In the genomic region with DNA sequence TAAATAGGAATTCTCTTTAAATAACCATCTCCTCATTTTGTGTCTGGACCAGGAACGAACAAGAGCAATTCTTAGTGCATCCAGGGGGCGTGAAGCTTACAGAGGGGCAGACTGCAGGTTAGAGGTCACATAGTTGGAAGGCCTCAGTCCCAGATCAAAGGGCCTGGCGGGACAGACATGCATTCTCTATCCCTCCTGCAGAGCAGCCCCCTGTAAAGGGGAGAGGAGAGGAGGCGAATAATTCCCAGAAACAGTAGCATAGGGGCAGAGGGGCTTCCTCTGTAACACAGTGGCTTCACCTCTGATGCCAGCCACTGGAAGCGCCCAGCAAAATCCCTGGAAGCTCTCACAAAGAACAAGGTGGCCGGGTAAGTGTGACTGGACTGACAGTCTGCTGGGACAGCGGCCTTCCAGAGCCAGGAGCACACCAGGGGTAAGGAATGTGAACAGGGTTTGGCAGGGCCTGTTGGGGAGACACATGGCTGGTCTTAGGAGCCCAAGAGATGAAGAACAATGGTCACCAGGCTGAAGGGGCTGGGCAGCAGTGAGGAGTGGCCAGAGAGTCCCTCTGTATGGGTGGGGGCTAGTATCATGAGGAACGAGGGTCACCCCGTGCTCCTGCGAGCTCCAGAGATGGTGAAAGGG, we compare ENCODE assay signal across 9 mouse cellular contexts. TPM values are rescaled to one million over a fixed set of nuclear protein-coding genes. Genes with fewer than 3 reads are reported as not detected.
DNase-seq lines count a peak whose midpoint lies in the region; ATAC-seq and TF ChIP-seq lines count a peak whose summit lies in the region.
"Had no signal": no experiment of that assay in that cellular context is flagged by ENCODE, and none has a peak within 500 bp of the region (broad histone marks: within the 10 kb centered on the region; RNA-seq: fewer than 3 reads in every experiment).

No protein-coding gene starts in this region.

- H3K9me3 ChIP-seq in erythroblast, embryonic 14.5 days (ENCODE audit: control insufficient read depth, low read length): no peaks in the 10 kb centered on the region
- no peaks in the 10 kb centered on the region for H3K9me3 ChIP-seq in lung, postnatal 0 days (ENCODE audit: low read length)
- no peaks in the 10 kb centered on the region for H3K9me3 ChIP-seq in limb, embryonic 10.5 days (replicated peaks)

- no peak for DNase-seq in lung, postnatal 0 days (ENCODE audit: low spot score)
- no peak for DNase-seq in lung, adult 18-20 months
- DNase-seq in limb, embryonic 10.5 days (ENCODE audit: low spot score): no peak
- no peak for DNase-seq in layer of hippocampus, adult 18-20 months (ENCODE audit: low spot score in 2 of 2)
- DNase-seq in gastrocnemius, postnatal 14 days: no peak
- DNase-seq: gastrocnemius, postnatal 10 days had no signal

- peak overlapping the region; percentile 34; the same call in 1 of the 2 replicates for H3K27ac ChIP-seq in lung, postnatal 0 days (ENCODE audit: low read length)
- H3K27ac ChIP-seq in limb, embryonic 10.5 days: peak overlapping the region; percentile 78
- peak overlapping the region; percentile 47 for H3K27ac ChIP-seq in olfactory bulb, adult 2 months (ENCODE audit: insufficient read depth, low read depth, low read length)

- H3K4me3 ChIP-seq in erythroblast, embryonic 14.5 days (replicated peaks): peak overlapping the region; percentile 26
- no peak overlapping the region for H3K4me3 ChIP-seq in lung, postnatal 0 days (ENCODE audit: low read depth, low read length)
- 0 out of 2 replicates have a peak overlapping the region, but pooled peaks have one; percentile 6 for H3K4me3 ChIP-seq in limb, embryonic 10.5 days
- no peak overlapping the region for H3K4me3 ChIP-seq in olfactory bulb, adult 2 months (ENCODE audit: insufficient read depth, low read depth, low read length)

- H3K36me3 ChIP-seq in erythroblast, embryonic 14.5 days (ENCODE audit: control insufficient read depth): peaks cover 90% of the 10 kb centered on the region
- peaks cover 30% of the 10 kb centered on the region; the same call in 1 of the 2 replicates for H3K36me3 ChIP-seq in lung, postnatal 0 days (ENCODE audit: insufficient read depth, low read length)
- peaks cover 51% of the 10 kb centered on the region for H3K36me3 ChIP-seq in limb, embryonic 10.5 days

- no peak for TF ChIP-seq CTCF in lung, postnatal 0 days (IDR thresholded peaks at IDR 0.05)
- TF ChIP-seq CTCF in olfactory bulb, adult 2 months (IDR thresholded peaks at IDR 0.05; ENCODE audit: insufficient read depth, low read depth, low read length): no peak

- intact Hi-C loops in gastrocnemius, postnatal 14 days (cut with DNase I; ENCODE audit: low total_unique reads): no loop called here

- 53% methylated on average over 10 of the region's 10 CpGs for WGBS in lung, postnatal 0 days
- WGBS in limb, embryonic 10.5 days: 28% methylated on average over 10 of the region's 10 CpGs
- 54% methylated on average over 10 of the region's 10 CpGs for WGBS in olfactory bulb, adult 2 months

- no peak for TF ChIP-seq EP300 in lung, postnatal 0 days (IDR thresholded peaks at IDR 0.05)

- TF ChIP-seq POLR2A in olfactory bulb, adult 2 months (IDR thresholded peaks at IDR 0.05; ENCODE audit: insufficient read depth, low read depth, low read length): no peak

- no peaks in the 10 kb centered on the region for H3K27me3 ChIP-seq in erythroblast, embryonic 14.5 days (ENCODE audit: control insufficient read depth)
- H3K27me3 ChIP-seq in lung, postnatal 0 days (replicated peaks; ENCODE audit: insufficient read depth, low read length): no peaks in the 10 kb centered on the region
- no peaks in the 10 kb centered on the region for H3K27me3 ChIP-seq in limb, embryonic 10.5 days (ENCODE audit: low read depth, poor library complexity, severe bottlenecking)

- ATAC-seq in erythroblast, adult 5-6 weeks (replicated peaks; ENCODE audit: low FRiP score, poor library complexity, severe bottlenecking): no peak
- no peak for ATAC-seq in lung, postnatal 0 days

- H3K4me1 ChIP-seq in erythroblast, embryonic 14.5 days (ENCODE audit: control insufficient read depth): peaks cover 92% of the 10 kb centered on the region
- H3K4me1 ChIP-seq in lung, postnatal 0 days (ENCODE audit: insufficient read depth, low read depth, low read length): peaks cover 4% of the 10 kb centered on the region; the same call in 1 of the 2 replicates
- peaks cover 53% of the 10 kb centered on the region for H3K4me1 ChIP-seq in limb, embryonic 10.5 days
- peaks cover 56% of the 10 kb centered on the region for H3K4me1 ChIP-seq in olfactory bulb, adult 2 months (ENCODE audit: control insufficient read depth, insufficient read depth, low read length)

- H3K9ac ChIP-seq in lung, postnatal 0 days (replicated peaks; ENCODE audit: low read depth): no peak overlapping the region

- no peak overlapping the region for H3K4me2 ChIP-seq in lung, postnatal 0 days (replicated peaks; ENCODE audit: low read depth, low read length)

RNA-seq across cellular contexts. Expression of a gene that starts 1.0 kb away (rescaled TPM):
- 14.5 and 18.2 TPM in 2 replicates for polyA plus RNA-seq in erythroblast, embryonic 14.5 days (2012)
- 4.2 and 4.8 TPM in 2 replicates for total RNA-seq in erythroblast, adult 5-6 weeks (2015; ENCODE audit: low replicate concordance)
- total RNA-seq in erythroblast, adult 5-6 weeks (2017; ENCODE audit: low replicate concordance): 4.3 and 7.0 TPM in 2 replicates
- 14.9 and 25.3 TPM in 2 replicates for polyA plus RNA-seq in lung, postnatal 0 days (2015; fragmentation: Nextera tagmentation; extraction: Ambion mirVana)
- polyA plus RNA-seq in limb, embryonic 10.5 days (2016; fragmentation: Nextera tagmentation; extraction: Ambion mirVana): 2.4 and 3.7 TPM in 2 replicates
- not detected in 2 replicates for polyA plus RNA-seq in olfactory bulb, adult 2 months (2012; ENCODE audit: insufficient read depth, insufficient read length, low replicate concordance, missing spikeins)
- total RNA-seq in layer of hippocampus, adult 18-20 months (2021): 1 to 10 TPM; 1.6 to 3.0 TPM
- total RNA-seq in gastrocnemius, postnatal 14 days (2021): under 1 TPM; 0.31 to 0.33 TPM

RNA-seq across cellular contexts. Expression of a gene that starts 8.0 kb away (rescaled TPM):
- 142 and 153 TPM in 2 replicates for polyA plus RNA-seq in erythroblast, embryonic 14.5 days (2012)
- 105 and 125 TPM in 2 replicates for total RNA-seq in erythroblast, adult 5-6 weeks (2015; ENCODE audit: low replicate concordance)
- 58.0 and 68.8 TPM in 2 replicates for total RNA-seq in erythroblast, adult 5-6 weeks (2017; ENCODE audit: low replicate concordance)
- 84.8 and 108 TPM in 2 replicates for polyA plus RNA-seq in lung, postnatal 0 days (2015; fragmentation: Nextera tagmentation; extraction: Ambion mirVana)
- polyA plus RNA-seq in limb, embryonic 10.5 days (2016; fragmentation: Nextera tagmentation; extraction: Ambion mirVana): 54.8 and 56.9 TPM in 2 replicates
- polyA plus RNA-seq in olfactory bulb, adult 2 months (2012; ENCODE audit: insufficient read depth, insufficient read length, low replicate concordance, missing spikeins): 339 TPM in 1 of 2 replicates, not detected in the other
- total RNA-seq in layer of hippocampus, adult 18-20 months (2021): 100 to 1,000 TPM; 450 to 480 TPM
- 10 to 100 TPM; 61.6 to 65.3 TPM for total RNA-seq in gastrocnemius, postnatal 14 days (2021)

RNA-seq across cellular contexts. Expression of a gene that starts 48.2 kb away (rescaled TPM):
- polyA plus RNA-seq in erythroblast, embryonic 14.5 days (2012): 0.10 and 0.17 TPM in 2 replicates
- 1.0 and 2.5 TPM in 2 replicates for total RNA-seq in erythroblast, adult 5-6 weeks (2015; ENCODE audit: low replicate concordance)
- 1.3 TPM in 1 of 2 replicates, not detected in the other for total RNA-seq in erythroblast, adult 5-6 weeks (2017; ENCODE audit: low replicate concordance)
- polyA plus RNA-seq in lung, postnatal 0 days (2015; fragmentation: Nextera tagmentation; extraction: Ambion mirVana): 26.3 and 28.8 TPM in 2 replicates
- polyA plus RNA-seq in limb, embryonic 10.5 days (2016; fragmentation: Nextera tagmentation; extraction: Ambion mirVana): 3.2 and 4.9 TPM in 2 replicates
- polyA plus RNA-seq in olfactory bulb, adult 2 months (2012; ENCODE audit: insufficient read depth, insufficient read length, low replicate concordance, missing spikeins): not detected in 2 replicates
- total RNA-seq in layer of hippocampus, adult 18-20 months (2021): 1 to 10 TPM; 4.8 to 6.2 TPM
- total RNA-seq in gastrocnemius, postnatal 14 days (2021): 10 to 100 TPM; 21.2 to 21.3 TPM

RNA-seq across cellular contexts. Expression of a gene that starts 48.7 kb away (rescaled TPM):
- polyA plus RNA-seq in erythroblast, embryonic 14.5 days (2012): 3.6 and 3.8 TPM in 2 replicates
- total RNA-seq in erythroblast, adult 5-6 weeks (2015; ENCODE audit: low replicate concordance): 4.2 and 6.9 TPM in 2 replicates
- total RNA-seq in erythroblast, adult 5-6 weeks (2017; ENCODE audit: low replicate concordance): 7.9 and 17.3 TPM in 2 replicates
- polyA plus RNA-seq in lung, postnatal 0 days (2015; fragmentation: Nextera tagmentation; extraction: Ambion mirVana): 14.5 and 15.0 TPM in 2 replicates
- 46.1 and 53.2 TPM in 2 replicates for polyA plus RNA-seq in limb, embryonic 10.5 days (2016; fragmentation: Nextera tagmentation; extraction: Ambion mirVana)
- 207 TPM in 1 of 2 replicates, not detected in the other for polyA plus RNA-seq in olfactory bulb, adult 2 months (2012; ENCODE audit: insufficient read depth, insufficient read length, low replicate concordance, missing spikeins)
- total RNA-seq in layer of hippocampus, adult 18-20 months (2021): 10 to 100 TPM; 20.6 to 23.1 TPM
- total RNA-seq in gastrocnemius, postnatal 14 days (2021): 1 to 10 TPM; 7.3 to 7.7 TPM

RNA-seq across cellular contexts. Expression of a gene that starts 51.0 kb away (rescaled TPM):
- polyA plus RNA-seq in erythroblast, embryonic 14.5 days (2012): 117 and 150 TPM in 2 replicates
- total RNA-seq in erythroblast, adult 5-6 weeks (2015; ENCODE audit: low replicate concordance): 366 and 401 TPM in 2 replicates
- 384 and 542 TPM in 2 replicates for total RNA-seq in erythroblast, adult 5-6 weeks (2017; ENCODE audit: low replicate concordance)
- polyA plus RNA-seq in lung, postnatal 0 days (2015; fragmentation: Nextera tagmentation; extraction: Ambion mirVana): 1,667 and 1,708 TPM in 2 replicates
- 1,754 and 1,985 TPM in 2 replicates for polyA plus RNA-seq in limb, embryonic 10.5 days (2016; fragmentation: Nextera tagmentation; extraction: Ambion mirVana)
- 341 and 464 TPM in 2 replicates for polyA plus RNA-seq in olfactory bulb, adult 2 months (2012; ENCODE audit: insufficient read depth, insufficient read length, low replicate concordance, missing spikeins)
- total RNA-seq in layer of hippocampus, adult 18-20 months (2021): 100 to 1,000 TPM; 267 to 281 TPM
- total RNA-seq in gastrocnemius, postnatal 14 days (2021): 100 to 1,000 TPM; 132 to 170 TPM

Comparison
In these comparisons a context has a peak if more than half of its experiments do, and no peak if none do; other contexts are left out.
1. H3K4me3 ChIP-seq: peak in erythroblast, embryonic 14.5 days (single experiment) and limb, embryonic 10.5 days (single experiment); none in lung, postnatal 0 days (single experiment) and olfactory bulb, adult 2 months (single experiment).
2. Peak in every context shown above with its lines, with median percentiles within 50 percentile points of each other: H3K27ac ChIP-seq.